Mouse (Mus musculus) heart, embryonic 11.5 days (tissue): ENCODE measurements at regions not wholly inside any gene's neighbourhood (a gene's known extent, or its start where the extent isn't known, plus 50 kb on each side); places are given as distances from the start of the nearest gene placed in this dataset.

ENCODE experiments used
- ATAC-seq: fragments of 200-750 bp; cut with Nextera tagmentation; replicated peaks from 2 replicates; pipeline ENCODE4 v1.8.0; 2017; ENCODE audit warnings: moderate library complexity; ENCODE audit not compliant: insufficient number of reproducible peaks, low FRiP score, low TSS enrichment
- H3K27ac ChIP-seq: fragments of 300-500 bp; sonication (generic); 2 replicates; pipeline ENCODE4 v1.5.1; 2014; ENCODE audit warnings: mild to moderate bottlenecking, low read depth, low read length
- H3K27me3 ChIP-seq: fragments of 300-500 bp; sonication (generic); 2 replicates; pipeline ENCODE4 v1.6.1; 2014; ENCODE audit warnings: mild to moderate bottlenecking, low read length, mixed read lengths; ENCODE audit not compliant: control insufficient read depth, insufficient read depth
- H3K36me3 ChIP-seq: fragments of 300-500 bp; sonication (generic); 2 replicates; pipeline ENCODE4 v1.6.1; 2014; ENCODE audit warnings: mild to moderate bottlenecking, low read length, moderate library complexity, mixed read lengths; ENCODE audit not compliant: control insufficient read depth, insufficient read depth
- H3K4me1 ChIP-seq: fragments of 300-500 bp; sonication (generic); 2 replicates; pipeline ENCODE4 v1.6.1; 2014; ENCODE audit warnings: low read length; ENCODE audit not compliant: control insufficient read depth, insufficient read depth
- H3K4me2 ChIP-seq: fragments of 300-500 bp; sonication (generic); 2 replicates; pipeline ENCODE4 v1.6.1; 2014; ENCODE audit warnings: mild to moderate bottlenecking, moderate library complexity
- H3K4me3 ChIP-seq: fragments of 300-500 bp; sonication (generic); 2 replicates; pipeline ENCODE4 v1.5.1; 2014; ENCODE audit warnings: low read depth, low read length
- H3K9ac ChIP-seq: fragments of 300-500 bp; sonication (generic); 2 replicates; pipeline ENCODE4 v1.6.1; 2014; ENCODE audit warnings: mild to moderate bottlenecking, low read depth, low read length, moderate library complexity
- H3K9me3 ChIP-seq: fragments of 300-500 bp; sonication (generic); replicated peaks from 2 replicates; pipeline ENCODE4 v1.6.1; 2016; ENCODE audit warnings: low read length; ENCODE audit not compliant: control insufficient read depth
- WGBS: fragments of 180-500 bp; shearing (Covaris S2); extraction: QIAGEN DNeasy Blood & Tissue Kit; methylation state at CpG from one replicate; pipeline ENCODE4 v1.1.7; 2014; ENCODE audit not compliant: insufficient replicate concordance; 5-methylcytosine and 5-hydroxymethylcytosine counted together

DNA sequence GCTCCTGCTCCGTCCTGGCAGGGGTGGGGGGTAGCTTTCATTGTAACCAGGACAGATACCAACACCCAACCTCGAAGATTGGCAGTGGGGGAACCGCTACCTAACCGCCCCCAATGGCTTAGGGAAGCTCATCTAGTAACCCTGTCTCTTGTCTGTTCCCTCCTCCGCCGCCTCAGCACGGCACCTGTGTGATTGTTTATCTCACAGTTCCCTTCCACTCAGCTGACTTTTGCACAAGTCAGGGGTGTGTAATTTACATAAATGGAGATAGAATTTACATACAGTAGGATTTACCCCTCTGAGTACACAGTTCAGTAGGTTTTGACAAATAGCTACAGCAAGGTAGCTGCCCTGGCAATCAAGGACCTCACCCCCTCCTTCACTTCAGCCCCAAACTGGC lies 135.8 kb downstream of the Tpra1 start:
- Histone ChIP-seq H3K9ac (no peak overlapping the region), H3K36me3 (no peaks in the 10 kb centered on the region), H3K4me2 (no peak overlapping the region), H3K4me1 (no peaks in the 10 kb centered on the region), H3K27ac (no peak overlapping the region), H3K9me3 (no peaks in the 10 kb centered on the region), H3K4me3 (no peak overlapping the region), H3K27me3 (peaks cover 3% of the 10 kb centered on the region; the same call in 1 of the 2 replicates)
- ATAC-seq = no peak
- 53% methylated on average over 7 of the region's 7 CpGs for WGBS

DNA sequence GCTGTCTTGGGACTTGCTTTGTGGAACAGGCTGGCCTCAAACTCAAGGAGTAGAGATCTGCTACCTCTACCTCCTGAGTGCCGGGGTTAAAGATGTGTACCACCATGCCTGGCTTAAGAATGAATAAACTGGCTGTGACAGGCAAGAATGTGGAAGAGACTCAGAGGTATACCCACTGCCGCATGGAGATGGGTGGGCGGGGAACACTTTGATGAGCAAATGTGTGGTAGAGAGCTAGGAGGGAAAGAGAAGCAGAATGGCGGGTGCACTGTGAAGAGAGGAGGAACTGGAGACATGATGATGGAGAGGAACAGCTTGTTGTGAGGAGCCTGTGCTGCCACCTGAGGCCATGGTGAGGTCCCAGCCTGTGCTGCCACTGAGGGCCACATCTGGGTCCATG lies 138.9 kb downstream of the Tpra1 start:
- H3K36me3 ChIP-seq = no peaks in the 10 kb centered on the region
- WGBS = 71% methylated on average over 4 of the region's 4 CpGs
- H3K4me2 ChIP-seq = no peak overlapping the region
- no peaks in the 10 kb centered on the region for H3K27me3 ChIP-seq
- H3K9ac ChIP-seq = no peak overlapping the region
- H3K4me3 ChIP-seq = no peak overlapping the region
- H3K4me1 ChIP-seq = no peaks in the 10 kb centered on the region
- no peak overlapping the region for H3K27ac ChIP-seq
- ATAC-seq = no peak
- no peaks in the 10 kb centered on the region for H3K9me3 ChIP-seq

DNA sequence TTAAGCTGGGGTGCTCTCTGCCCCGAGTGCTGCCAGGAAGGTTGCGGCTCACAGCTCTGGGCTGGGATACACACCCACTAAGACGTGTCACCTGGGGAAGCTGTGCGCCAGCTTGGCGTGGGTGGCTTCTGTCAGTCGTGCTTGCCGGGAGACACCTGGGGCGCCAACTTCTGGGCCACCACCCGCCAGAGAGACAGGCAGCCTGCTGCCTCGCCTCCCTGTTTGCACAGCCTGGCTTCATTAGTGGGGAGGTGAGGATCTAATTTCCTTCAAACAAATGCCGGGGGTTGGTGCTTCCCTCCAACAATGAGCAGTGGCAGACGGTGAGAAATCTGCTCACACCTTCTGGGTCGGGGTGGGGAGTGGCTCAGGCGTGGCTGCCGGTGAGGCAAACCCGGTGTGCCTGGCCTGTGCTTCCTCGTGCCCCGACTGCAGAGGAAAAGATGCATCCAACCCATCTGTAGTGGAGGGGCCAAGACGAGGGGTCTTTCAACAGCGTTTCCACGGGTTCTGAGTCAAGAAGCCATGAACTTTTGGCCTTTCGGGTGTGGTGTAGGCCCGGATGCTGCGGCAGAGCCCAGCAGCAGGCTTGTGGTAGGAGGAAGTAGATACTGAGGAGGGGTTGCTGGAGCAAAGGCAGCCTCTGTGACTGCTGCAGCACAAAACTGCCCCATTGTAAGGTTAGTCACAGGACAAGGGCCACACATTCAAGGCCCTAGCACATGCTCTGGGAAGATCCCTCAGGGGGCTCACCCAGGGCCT lies 140.6 kb downstream of the Tpra1 start:
- Histone ChIP-seq H3K4me2 (no peak overlapping the region), H3K27me3 (no peaks in the 10 kb centered on the region), H3K36me3 (no peaks in the 10 kb centered on the region), H3K9me3 (no peaks in the 10 kb centered on the region), H3K4me3 (no peak overlapping the region), H3K4me1 (no peaks in the 10 kb centered on the region), H3K27ac (no peak overlapping the region), H3K9ac (no peak overlapping the region)
- ATAC-seq = no peak
- 21% methylated on average over 24 of the region's 24 CpGs for WGBS

DNA sequence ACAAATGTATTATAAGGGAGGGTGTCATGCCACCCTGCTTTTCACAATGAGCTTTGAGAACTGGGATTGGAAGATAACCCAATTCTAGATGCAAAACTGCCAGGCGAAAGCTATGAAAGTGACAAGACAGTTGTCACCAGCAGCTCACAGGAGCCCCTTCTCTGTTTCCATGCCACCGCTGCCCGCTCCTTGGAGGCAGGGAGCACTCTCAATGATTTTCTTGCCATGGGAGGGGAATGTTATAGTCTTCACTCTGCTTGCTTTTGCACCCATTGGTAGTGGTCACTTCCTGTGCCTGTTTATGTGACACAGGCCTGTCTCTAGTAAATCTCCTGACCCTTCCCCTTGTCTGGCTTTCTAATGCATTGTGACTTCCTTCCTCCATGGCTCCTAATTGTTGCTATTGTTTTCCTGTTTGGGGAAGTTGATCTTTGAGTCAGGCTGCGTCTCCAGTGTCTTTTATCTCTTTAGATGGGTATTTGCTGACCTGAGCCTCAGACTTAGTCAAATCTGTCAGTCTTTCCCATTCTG lies 143.4 kb downstream of the Tpra1 start:
- no peak overlapping the region for H3K4me3 ChIP-seq
- WGBS = 70% methylated on average over 4 of the region's 4 CpGs
- H3K36me3 ChIP-seq = no peaks in the 10 kb centered on the region
- H3K27me3 ChIP-seq = no peaks in the 10 kb centered on the region
- H3K9me3 ChIP-seq = no peaks in the 10 kb centered on the region
- H3K4me2 ChIP-seq = no peak overlapping the region
- H3K27ac ChIP-seq = no peak overlapping the region
- H3K9ac ChIP-seq = no peak overlapping the region
- no peaks in the 10 kb centered on the region for H3K4me1 ChIP-seq
- no peak for ATAC-seq

DNA sequence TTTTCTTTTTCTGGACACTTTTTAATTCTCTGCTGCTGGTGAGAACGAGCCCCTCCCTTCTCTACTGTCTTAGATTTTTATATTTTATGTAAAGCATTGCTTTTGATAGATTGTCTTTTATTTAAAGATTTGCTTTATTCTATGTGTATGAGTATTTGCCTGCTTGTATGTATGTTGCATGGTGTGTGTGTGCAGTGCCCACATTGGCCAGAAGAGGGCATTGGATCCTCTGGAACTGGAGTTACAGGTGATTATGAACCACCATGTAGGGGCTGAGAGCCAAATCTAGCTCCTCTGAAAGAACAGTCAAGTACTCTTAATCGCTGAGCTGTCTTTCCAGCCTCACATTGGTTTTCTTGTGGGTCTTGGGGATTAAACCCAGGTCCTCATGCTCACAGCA lies 144.4 kb downstream of the Tpra1 start:
- WGBS = 83% methylated on average over 2 of the region's 2 CpGs

DNA sequence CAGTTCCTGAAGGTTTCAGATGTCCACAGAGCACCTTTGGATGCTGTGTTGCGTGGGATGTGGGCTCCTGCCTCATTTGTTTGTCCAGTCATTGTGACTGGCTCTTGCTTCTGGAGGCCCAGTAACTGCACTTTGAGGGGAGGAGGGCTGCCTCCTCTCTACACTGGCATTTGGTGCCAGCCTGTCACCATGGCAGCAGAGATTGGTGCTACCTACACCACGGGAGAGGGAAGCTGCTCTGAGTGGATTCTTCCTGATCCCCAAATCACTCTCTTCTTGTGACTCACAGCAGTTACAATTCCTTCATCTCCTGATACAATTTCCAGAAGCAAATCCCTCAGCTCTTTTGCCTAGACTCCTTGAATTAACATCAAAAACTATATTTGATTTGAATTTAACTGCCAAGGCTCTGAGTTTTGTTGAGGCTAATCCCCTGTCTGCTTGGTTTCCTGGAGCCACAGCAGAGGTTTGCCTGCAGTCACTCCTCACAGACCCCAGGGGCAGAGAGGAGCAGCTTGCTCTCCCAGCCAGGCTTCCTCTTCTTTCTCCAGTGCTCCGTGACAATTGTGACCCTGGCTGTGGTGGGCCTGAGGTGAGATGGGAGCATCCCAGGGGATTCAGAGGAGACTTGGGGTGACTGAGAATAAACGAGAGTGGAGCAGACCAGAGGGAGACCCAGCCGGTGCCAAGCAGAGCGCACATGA lies 145.7 kb downstream of the Tpra1 start:
- WGBS = 56% methylated on average over 6 of the region's 6 CpGs
- no peak for ATAC-seq
- Histone ChIP-seq H3K4me3 (no peak overlapping the region), H3K27ac (no peak overlapping the region), H3K9ac (no peak overlapping the region), H3K36me3 (no peaks in the 10 kb centered on the region), H3K4me2 (no peak overlapping the region), H3K27me3 (no peaks in the 10 kb centered on the region), H3K4me1 (no peaks in the 10 kb centered on the region), H3K9me3 (no peaks in the 10 kb centered on the region)

More for the DNA sequence above, 144.4 kb downstream of the Tpra1 start:
- H3K27ac ChIP-seq = no peak overlapping the region
- no peaks in the 10 kb centered on the region for H3K27me3 ChIP-seq
- no peak overlapping the region for H3K4me3 ChIP-seq
- H3K9ac ChIP-seq = no peak overlapping the region
- H3K4me2 ChIP-seq = no peak overlapping the region
- no peaks in the 10 kb centered on the region for H3K9me3 ChIP-seq
- no peaks in the 10 kb centered on the region for H3K36me3 ChIP-seq
- no peaks in the 10 kb centered on the region for H3K4me1 ChIP-seq
- no peak for ATAC-seq

DNA sequence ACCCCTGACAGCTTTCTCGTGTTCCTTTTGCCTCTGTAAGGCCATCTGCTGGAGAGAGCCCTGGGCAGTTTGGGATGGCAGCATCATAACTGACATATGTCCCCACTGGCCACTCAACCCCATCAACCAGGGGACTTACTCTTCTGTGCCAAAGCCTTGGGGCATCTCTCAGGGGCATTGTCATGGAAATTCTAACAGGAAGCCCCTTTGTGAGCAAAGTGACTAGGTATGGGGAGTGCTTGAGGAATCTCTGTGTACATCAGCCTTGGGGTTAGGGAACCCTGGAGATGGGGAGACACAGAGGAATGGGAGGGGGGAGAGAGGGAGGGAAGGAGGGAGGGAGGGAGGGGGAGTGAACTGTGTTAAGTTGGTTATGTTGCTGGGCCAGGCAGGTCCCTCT lies 147.2 kb downstream of the Tpra1 start:
- H3K9me3 ChIP-seq = no peaks in the 10 kb centered on the region
- H3K27ac ChIP-seq = no peak overlapping the region
- H3K36me3 ChIP-seq = no peaks in the 10 kb centered on the region
- H3K27me3 ChIP-seq = no peaks in the 10 kb centered on the region
- H3K9ac ChIP-seq = no peak overlapping the region
- no peak for ATAC-seq
- no peak overlapping the region for H3K4me3 ChIP-seq
- no peak overlapping the region for H3K4me2 ChIP-seq
- H3K4me1 ChIP-seq = no peaks in the 10 kb centered on the region
- WGBS = 53% methylated on average over 1 of the region's 1 CpGs

DNA sequence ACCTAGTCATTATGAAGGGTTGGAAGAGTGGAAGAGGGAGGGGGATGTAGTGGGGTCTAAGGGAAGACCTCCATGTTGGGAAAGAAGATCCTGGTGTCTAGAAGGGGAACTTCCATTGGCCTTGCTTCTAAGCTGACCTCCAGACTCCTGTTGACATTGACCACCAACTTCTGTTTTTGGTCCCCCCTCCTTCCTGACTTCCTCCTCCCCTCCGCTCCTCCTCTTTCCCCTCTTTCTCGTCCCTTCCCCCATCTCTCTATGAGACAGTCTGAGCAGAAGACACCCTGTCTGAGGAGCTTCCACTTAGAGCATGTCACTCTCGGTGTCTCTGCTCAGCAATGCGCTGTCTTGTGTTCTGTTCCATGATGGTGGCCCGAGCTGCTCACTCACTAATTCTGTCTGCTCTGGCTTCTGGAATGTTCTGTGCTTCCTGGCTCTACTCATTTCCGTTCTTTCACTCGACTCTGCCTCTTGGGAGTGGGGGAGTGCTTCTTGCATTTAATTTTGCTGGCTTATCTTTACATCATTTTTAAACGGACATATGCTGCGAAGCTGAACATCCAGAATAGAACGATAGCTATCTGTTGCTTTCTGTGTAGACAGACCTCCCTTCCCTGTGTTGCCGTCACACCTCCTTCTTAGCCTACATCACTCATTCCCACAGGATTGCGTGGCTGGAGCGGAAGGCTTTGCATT lies 148.7 kb downstream of the Tpra1 start:
- 79% methylated on average over 13 of the region's 13 CpGs for WGBS
- no peak overlapping the region for H3K27ac ChIP-seq

More for the DNA sequence above, 148.7 kb downstream of the Tpra1 start:
- H3K36me3 ChIP-seq = no peaks in the 10 kb centered on the region
- no peak overlapping the region for H3K4me2 ChIP-seq
- H3K4me3 ChIP-seq = no peak overlapping the region
- no peak overlapping the region for H3K9ac ChIP-seq
- H3K9me3 ChIP-seq = no peaks in the 10 kb centered on the region
- H3K27me3 ChIP-seq = no peaks in the 10 kb centered on the region
- no peaks in the 10 kb centered on the region for H3K4me1 ChIP-seq
- no peak for ATAC-seq
